Mouse (Mus musculus) hematopoietic stem cell, adult 5-6 weeks (primary cell): Measurements from ENCODE around the gene Tjap1. TPM values are rescaled to one million over a fixed set of nuclear protein-coding genes. Genes with fewer than 3 reads are reported as not detected.

Experiments used
- ATAC-seq, 2 experiments: fragments of 125-278 bp in 1 of 2; replicated peaks in 1 of 2; 2 replicates each; pipeline ENCODE4 v1.8.0; 2016 to 2017; ENCODE audit warnings: inconsistent platforms in 2 of 2, mild to moderate bottlenecking in 2 of 2, moderate number of reproducible peaks in 2 of 2, low read depth in 1 of 2, moderate TSS enrichment in 1 of 2; ENCODE audit not compliant: low FRiP score in 2 of 2, poor library complexity in 2 of 2, severe bottlenecking in 2 of 2, insufficient read depth in 1 of 2, low TSS enrichment in 1 of 2
- total RNA-seq: library from RNA; stranded (forward); fragments of 172-1452, 232-1000 nt; gene quantifications from 2 replicates; pipeline ENCODE4 v1.2.3, GENCODE M21; 2017

Gene Tjap1
- total RNA-seq, 1 experiment from 2014 or later, result 30.5 TPM

DNA sequence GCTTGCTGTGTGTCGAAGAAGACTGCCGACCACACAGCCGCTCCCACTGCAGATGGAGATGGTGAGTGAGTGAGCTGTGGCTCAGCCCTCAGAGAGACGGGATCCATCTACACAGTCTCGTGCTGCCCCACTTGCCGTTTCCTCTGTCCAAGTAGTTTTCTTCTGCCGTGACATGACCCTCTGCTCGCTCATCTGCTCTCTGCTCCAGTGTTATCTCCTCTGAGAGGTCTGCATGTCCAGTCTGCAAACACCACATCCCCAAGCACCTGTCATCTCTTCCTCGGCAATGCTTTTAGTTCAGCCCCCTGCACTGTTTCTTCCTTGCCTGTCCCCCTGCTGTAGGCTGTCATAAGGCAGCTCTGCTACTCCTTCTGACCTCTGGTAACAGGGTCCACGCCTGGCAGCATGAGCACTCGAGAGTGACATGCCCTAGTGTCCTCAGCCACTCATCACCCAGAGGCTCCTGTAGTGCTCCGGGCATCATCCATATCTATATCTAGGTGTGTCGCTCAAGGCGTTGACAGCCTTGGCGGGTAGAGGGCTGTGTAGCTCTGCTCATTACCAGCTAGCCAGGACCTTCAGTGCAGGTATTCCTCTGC, 43.2 kb downstream of the Tjap1 start:
- ATAC-seq, result no peak

DNA sequence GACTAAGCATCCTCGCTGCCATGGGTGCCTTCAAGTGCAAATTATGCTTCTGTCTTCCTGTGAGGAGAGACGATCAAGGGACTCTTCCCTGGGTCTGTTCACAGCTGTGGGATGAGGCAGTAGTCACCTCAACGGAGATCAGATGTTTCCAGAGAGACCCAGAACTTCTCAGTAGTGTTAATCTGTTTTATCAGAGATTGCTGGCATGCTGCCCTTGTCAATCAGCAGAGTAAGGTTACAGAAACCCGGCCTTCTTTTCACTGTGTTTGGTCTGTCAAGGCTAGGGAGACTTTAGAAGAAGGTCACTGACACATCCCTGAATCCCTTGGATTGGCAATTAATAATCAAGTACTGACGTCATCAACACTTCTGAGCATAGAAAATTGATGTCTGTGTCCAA, 45.3 kb downstream of the Tjap1 start:
- no peak for ATAC-seq

GRCm38 (mm10) chr17:46237079-46237478, 45.7 kb downstream of the Tjap1 start:
- ATAC-seq, result no peak

GRCm38 (mm10) chr17:46236067-46236466, 46.8 kb downstream of the Tjap1 start:
- ATAC-seq, result no peak

DNA sequence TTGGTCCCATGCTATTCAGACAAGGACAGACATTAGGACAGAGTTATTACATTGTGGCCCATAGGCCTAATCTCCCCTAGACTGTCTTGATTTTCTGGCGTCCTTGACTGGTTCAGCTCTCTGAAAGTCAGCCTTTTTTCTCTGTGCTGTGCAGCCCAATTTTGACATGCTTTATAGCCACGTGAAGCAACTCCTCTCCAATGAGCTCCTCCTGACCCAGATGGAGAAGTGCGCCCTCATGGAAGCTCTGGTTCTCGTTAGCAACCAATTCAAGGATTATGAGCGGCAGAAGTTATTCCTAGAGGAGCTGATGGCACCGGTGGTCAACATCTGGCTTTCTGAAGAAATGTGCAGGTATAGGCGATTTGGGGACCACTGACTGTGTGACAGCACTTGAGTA, 55.2 kb downstream of the Tjap1 start:
- ATAC-seq, result no peak

GRCm38 (mm10) chr17:46221601-46222000, 61.2 kb downstream of the Tjap1 start:
- ATAC-seq, result no peak

DNA sequence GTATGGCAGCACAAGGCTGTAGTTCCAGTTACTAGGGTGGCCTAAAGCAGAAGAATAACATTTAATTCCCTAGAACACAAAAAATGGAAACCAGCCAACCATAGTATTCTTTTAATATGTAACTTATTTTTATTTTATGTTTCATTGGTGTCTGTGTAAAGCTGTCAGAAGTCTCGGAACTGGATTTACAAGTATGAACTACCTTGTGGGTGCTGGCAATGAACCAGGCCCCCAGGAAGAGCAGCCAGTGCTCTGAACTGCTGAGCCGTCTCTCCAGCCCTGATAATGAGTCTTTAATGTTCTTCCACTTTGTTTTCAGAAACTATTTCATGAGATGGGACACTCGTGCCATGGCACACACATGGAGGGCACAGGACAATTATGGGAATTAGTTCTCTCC, 72.3 kb downstream of the Tjap1 start:
- ATAC-seq, result no peak

Other genes with a start within 250 kb of the Tjap1 start
- gene Mrps18a, start 172.0 kb downstream of the Tjap1 start, total RNA-seq, result 32.8 and 34.5 TPM in 2 replicates
- gene Rsph9, start 138.8 kb downstream of the Tjap1 start, total RNA-seq, result 2.1 and 2.7 TPM in 2 replicates
- 0.60 and 8.4 TPM in 2 replicates for gene Mad2l1bp, start 129.5 kb downstream of the Tjap1 start, total RNA-seq
- 68.1 and 72.0 TPM in 2 replicates for gene Gtpbp2, start 122.0 kb downstream of the Tjap1 start, total RNA-seq
- 18.2 and 24.1 TPM in 2 replicates for gene Polh, start 80.4 kb downstream of the Tjap1 start, total RNA-seq
- 52.8 and 57.3 TPM in 2 replicates for gene Xpo5, start 80.2 kb downstream of the Tjap1 start, total RNA-seq
- 39.4 and 54.0 TPM in 2 replicates for gene Polr1c, start 35.0 kb downstream of the Tjap1 start, total RNA-seq
- 29.2 and 56.5 TPM in 2 replicates for gene Yipf3, start 34.9 kb downstream of the Tjap1 start, total RNA-seq
- 0.25 TPM in 1 of 2 replicates, not detected in the other for gene Lrrc73, start 29.5 kb downstream of the Tjap1 start, total RNA-seq
- not detected in 2 replicates for gene Dlk2, start 14.4 kb upstream of the Tjap1 start, total RNA-seq
- 1.3 and 2.2 TPM in 2 replicates for gene Abcc10, start 45.3 kb upstream of the Tjap1 start, total RNA-seq
- gene Zfp318, start 100.7 kb upstream of the Tjap1 start, total RNA-seq, result 25.3 and 64.6 TPM in 2 replicates
- not detected in 2 replicates for gene Crip3, start 145.9 kb upstream of the Tjap1 start, total RNA-seq
- gene Slc22a7, start 155.4 kb upstream of the Tjap1 start, total RNA-seq, result not detected in 2 replicates
- 0.05 and 0.69 TPM in 2 replicates for gene Ttbk1, start 204.6 kb upstream of the Tjap1 start, total RNA-seq
- 11.1 and 21.0 TPM in 2 replicates for gene Dnph1, start 213.7 kb upstream of the Tjap1 start, total RNA-seq